Mouse (Mus musculus) T-cell, adult 2 months (primary cell): ENCODE results near the gene Tmem220.

Source experiments
- DNase-seq: peaks from one replicate; pipeline ENCODE4 v3.0.0; 2022; ENCODE audit warnings: low spot score

The Tmem220 gene

GRCm38 (mm10) chr11:67024867-67025477, at the start of gene Tmem220:
Gene Tmem220 (plus strand): TSS chr11:67025154.
- peak; percentile 88 for DNase-seq

GRCm38 (mm10) chr11:66975606-66976330, 49.2 kb upstream of the Tmem220 start:
- DNase-seq, result no peak

GRCm38 (mm10) chr11:66981336-66982115, 43.4 kb upstream of the Tmem220 start:
- no peak for DNase-seq

- peak; percentile 11 for DNase-seq
These were observed 42.2 kb upstream of the Tmem220 start for GRCm38 (mm10) chr11:66982794-66983193.

GRCm38 (mm10) chr11:66983422-66984164, 41.4 kb upstream of the Tmem220 start:
- DNase-seq, result no peak

- DNase-seq, result peak; percentile 61
These were observed 40.5 kb upstream of the Tmem220 start for GRCm38 (mm10) chr11:66984165-66985135.

- DNase-seq, result no peak
These were observed 39.7 kb upstream of the Tmem220 start for GRCm38 (mm10) chr11:66985136-66985702.

GRCm38 (mm10) chr11:66992150-66992549, 32.8 kb upstream of the Tmem220 start:
- no peak for DNase-seq

- DNase-seq, result no peak
These were observed 31.3 kb upstream of the Tmem220 start for GRCm38 (mm10) chr11:66993674-66994073.

- DNase-seq, result no peak
These were observed 28.5 kb upstream of the Tmem220 start for GRCm38 (mm10) chr11:66996446-66996845.

GRCm38 (mm10) chr11:66998467-66999403, 26.2 kb upstream of the Tmem220 start:
- no peak for DNase-seq

GRCm38 (mm10) chr11:67000671-67001070, 24.3 kb upstream of the Tmem220 start:
- no peak for DNase-seq

- no peak for DNase-seq
These were observed 23.2 kb upstream of the Tmem220 start for GRCm38 (mm10) chr11:67001717-67002116.

- no peak for DNase-seq
These were observed 22.0 kb upstream of the Tmem220 start for GRCm38 (mm10) chr11:67002911-67003310.

GRCm38 (mm10) chr11:67007961-67008360, 17.0 kb upstream of the Tmem220 start:
- no peak for DNase-seq

GRCm38 (mm10) chr11:67008528-67008927, 16.4 kb upstream of the Tmem220 start:
- DNase-seq, result no peak

GRCm38 (mm10) chr11:67010430-67010829, 14.5 kb upstream of the Tmem220 start:
- no peak for DNase-seq

GRCm38 (mm10) chr11:67011635-67012034, 13.3 kb upstream of the Tmem220 start:
- DNase-seq, result no peak

- DNase-seq, result no peak
These were observed 7.0 kb upstream of the Tmem220 start for GRCm38 (mm10) chr11:67017801-67018591.
